15 mouse cellular contexts compared by ENCODE assay signal in the genomic region with DNA sequence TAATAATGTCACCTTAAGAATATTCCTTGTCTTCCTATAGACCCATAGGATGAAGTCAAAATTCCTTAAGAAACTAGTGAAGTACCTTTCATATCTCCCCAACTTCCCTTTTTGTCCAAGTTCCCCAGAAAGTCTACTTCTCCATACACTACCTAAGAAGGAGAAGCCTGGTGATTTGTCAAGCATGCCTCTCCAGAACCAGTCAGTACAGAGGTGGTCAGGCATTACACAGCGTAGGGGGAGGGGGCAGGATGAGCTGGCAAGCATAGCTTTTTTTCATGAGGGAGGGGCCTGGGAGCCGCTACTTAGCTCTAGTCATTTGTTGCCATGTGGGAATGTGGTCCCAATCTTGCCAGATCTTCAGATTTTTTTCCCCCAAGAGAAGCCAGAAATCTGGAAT.
"Had no signal": no experiment of that assay in that cellular context is flagged by ENCODE, and none has a peak within 500 bp of the region (broad histone marks: within the 10 kb centered on the region; RNA-seq: fewer than 3 reads in every experiment).

No protein-coding gene starts in this region.

- H3K9me3 ChIP-seq: intestine, embryonic 15.5 days; limb, embryonic 12.5 days; midbrain, embryonic 12.5 days; neural tube, embryonic 15.5 days had no signal

- H3K4me3 ChIP-seq: intestine, embryonic 15.5 days; layer of hippocampus, adult 2 months; limb, embryonic 12.5 days; midbrain, embryonic 12.5 days; neural tube, embryonic 15.5 days had no signal

- H3K9ac ChIP-seq: intestine, embryonic 15.5 days; limb, embryonic 12.5 days; liver, embryonic 14.5 days; midbrain, embryonic 12.5 days; neural tube, embryonic 15.5 days had no signal

- DNase-seq: kidney, adult 18-20 months; kidney, postnatal 4 days; liver; lung, adult 2 months; right cerebral cortex, adult 18-20 months; right cerebral cortex, postnatal 25 days; thymus, postnatal 4 days had no signal

- ATAC-seq: intestine, embryonic 15.5 days had no signal

- H3K4me1 ChIP-seq: intestine, embryonic 15.5 days; midbrain, embryonic 12.5 days; neural tube, embryonic 15.5 days had no signal

- H3K36me3 ChIP-seq: intestine, embryonic 15.5 days; limb, embryonic 12.5 days; midbrain, embryonic 12.5 days; neural tube, embryonic 15.5 days had no signal

- H3K4me2 ChIP-seq: intestine, embryonic 15.5 days; limb, embryonic 12.5 days; midbrain, embryonic 12.5 days; neural tube, embryonic 15.5 days had no signal

- H3K27me3 ChIP-seq: intestine, embryonic 15.5 days; midbrain, embryonic 12.5 days; neural tube, embryonic 15.5 days had no signal

- H3K27ac ChIP-seq: intestine, embryonic 15.5 days; kidney, postnatal 0 days; limb, embryonic 12.5 days; liver, embryonic 14.5 days; macrophage; midbrain, embryonic 12.5 days; neural tube, embryonic 15.5 days had no signal
